Mouse (Mus musculus): ENCODE data around the gene Arid1b. TPM values are rescaled to one million over a fixed set of nuclear protein-coding genes. Genes with fewer than 3 reads are reported as not detected.

Arid1b gene
- total RNA-seq, 1 experiment = 9.2 TPM

DNA sequence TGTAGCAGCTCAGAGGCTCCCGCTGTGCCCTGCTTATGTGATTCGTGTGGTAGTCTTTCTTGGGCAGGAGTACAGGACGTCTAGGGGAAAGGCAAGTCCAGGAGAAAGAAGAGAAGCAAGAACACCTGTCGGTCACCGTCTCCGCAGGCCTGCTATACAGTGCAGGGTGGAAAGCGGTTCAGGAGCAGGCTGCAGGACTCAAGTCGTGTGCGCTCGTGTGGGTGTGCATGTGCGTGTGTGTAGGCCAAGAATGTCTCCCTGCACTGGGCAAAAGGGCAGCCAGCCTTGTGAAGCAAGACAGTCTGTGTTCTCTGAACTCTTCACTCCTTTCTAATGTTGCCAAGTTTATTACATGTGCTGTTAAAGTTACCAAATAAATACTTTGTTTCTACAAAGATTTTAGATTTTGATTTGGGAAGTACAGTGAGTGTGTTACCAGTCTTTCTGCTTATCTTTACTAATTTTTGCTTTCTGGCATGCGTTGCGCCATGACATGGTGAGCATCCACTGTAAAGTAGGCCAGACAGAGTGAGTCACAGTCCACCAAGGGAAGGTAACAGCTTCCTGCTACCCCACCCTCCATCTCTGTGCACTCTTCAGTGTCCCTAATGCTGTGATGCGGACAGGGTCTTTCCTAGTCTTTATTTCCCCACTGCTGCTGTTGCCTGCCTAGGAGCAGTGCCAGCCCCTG is 138.3 kb downstream of the Arid1b start:
- Histone ChIP-seq H3K9ac (ENCODE audit: insufficient read depth, low read depth, low read length, poor library complexity, severe bottlenecking) (no peak overlapping the region), H3K36me3 (ENCODE audit: control insufficient read depth, insufficient read depth, low read length, poor library complexity, severe bottlenecking) (no peaks in the 10 kb centered on the region), H3K27ac (ENCODE audit: insufficient read depth, low read depth, low read length, poor library complexity, severe bottlenecking) (no peak overlapping the region), H3K4me1 (ENCODE audit: control insufficient read depth in 2 of 2, insufficient read depth in 2 of 2, low read length in 2 of 2, poor library complexity in 1 of 2) (peaks cover 2 to 4% of the 10 kb centered on the region in 2 experiments; a peak in 1 of 4 replicates), H3K4me3 (ENCODE audit: insufficient read depth in 1 of 2, low read depth in 1 of 2, low read length in 2 of 2, poor library complexity in 1 of 2, severe bottlenecking in 1 of 2) (no peak overlapping the region), H3K9me3 (ENCODE audit: control insufficient read depth, insufficient read depth, low read depth, low read length) (no peaks in the 10 kb centered on the region)
- no peak for TF ChIP-seq CHD2 (IDR thresholded peaks at IDR 0.05; ENCODE audit: low read depth, low read length)
- no peak for TF ChIP-seq HCFC1 (IDR thresholded peaks at IDR 0.05; ENCODE audit: borderline replicate concordance, insufficient read depth, low read length)
- TF ChIP-seq ZC3H11A (IDR thresholded peaks at IDR 0.05; ENCODE audit: borderline replicate concordance, low read depth, low read length) = no peak
- no peak for TF ChIP-seq ZNF384 (IDR thresholded peaks at IDR 0.05; ENCODE audit: low read depth, low read length)
- no peak for TF ChIP-seq MAFK (IDR thresholded peaks at IDR 0.05; ENCODE audit: insufficient read depth, low read depth, low read length)
- in situ Hi-C loops (cut with MboI; ENCODE audit: low sequenced_read_pairs in 2 of 2, unreplicated experiment in 2 of 2) = no loop called here
- no peak for DNase-seq (ENCODE audit: low read depth, low spot score)

DNA sequence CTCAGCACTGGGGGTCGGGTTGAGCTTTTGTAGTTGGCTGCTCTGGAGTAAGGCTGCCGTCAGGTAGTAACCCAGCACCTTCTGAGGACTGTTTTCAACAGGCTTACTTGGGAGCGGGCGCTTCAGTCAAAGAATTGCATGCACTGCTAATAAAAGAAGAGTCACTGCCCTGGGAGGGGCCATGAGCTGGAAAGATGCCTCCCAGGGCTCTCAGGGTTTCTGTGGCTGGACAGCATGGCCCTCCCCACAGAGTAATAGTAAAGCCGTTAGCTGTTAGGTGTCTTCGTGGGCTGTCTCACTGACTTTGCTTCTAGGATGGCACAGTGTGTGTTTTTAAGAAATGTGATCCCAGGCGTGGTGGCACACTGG is 138.8 kb downstream of the Arid1b start:
- H3K9me3 ChIP-seq (ENCODE audit: control insufficient read depth, insufficient read depth, low read depth, low read length) = no peaks in the 10 kb centered on the region
- no peak for DNase-seq (ENCODE audit: low read depth, low spot score)
- H3K27ac ChIP-seq (ENCODE audit: insufficient read depth, low read depth, low read length, poor library complexity, severe bottlenecking) = no peak overlapping the region
- no peak overlapping the region for H3K9ac ChIP-seq (ENCODE audit: insufficient read depth, low read depth, low read length, poor library complexity, severe bottlenecking)
- TF ChIP-seq MAFK (IDR thresholded peaks at IDR 0.05; ENCODE audit: insufficient read depth, low read depth, low read length) = no peak
- TF ChIP-seq CHD2 (IDR thresholded peaks at IDR 0.05; ENCODE audit: low read depth, low read length) = no peak
- no peak for TF ChIP-seq ZC3H11A (IDR thresholded peaks at IDR 0.05; ENCODE audit: borderline replicate concordance, low read depth, low read length)
- H3K4me3 ChIP-seq (ENCODE audit: insufficient read depth in 1 of 2, low read depth in 1 of 2, low read length in 2 of 2, poor library complexity in 1 of 2, severe bottlenecking in 1 of 2) = no peak overlapping the region
- in situ Hi-C loops (cut with MboI; ENCODE audit: low sequenced_read_pairs in 2 of 2, unreplicated experiment in 2 of 2) = no loop called here
- H3K36me3 ChIP-seq (ENCODE audit: control insufficient read depth, insufficient read depth, low read length, poor library complexity, severe bottlenecking) = no peaks in the 10 kb centered on the region
- peaks cover 2 to 6% of the 10 kb centered on the region in 2 experiments; a peak in 1 of 4 replicates for H3K4me1 ChIP-seq (ENCODE audit: control insufficient read depth in 2 of 2, insufficient read depth in 2 of 2, low read length in 2 of 2, poor library complexity in 1 of 2)

DNA sequence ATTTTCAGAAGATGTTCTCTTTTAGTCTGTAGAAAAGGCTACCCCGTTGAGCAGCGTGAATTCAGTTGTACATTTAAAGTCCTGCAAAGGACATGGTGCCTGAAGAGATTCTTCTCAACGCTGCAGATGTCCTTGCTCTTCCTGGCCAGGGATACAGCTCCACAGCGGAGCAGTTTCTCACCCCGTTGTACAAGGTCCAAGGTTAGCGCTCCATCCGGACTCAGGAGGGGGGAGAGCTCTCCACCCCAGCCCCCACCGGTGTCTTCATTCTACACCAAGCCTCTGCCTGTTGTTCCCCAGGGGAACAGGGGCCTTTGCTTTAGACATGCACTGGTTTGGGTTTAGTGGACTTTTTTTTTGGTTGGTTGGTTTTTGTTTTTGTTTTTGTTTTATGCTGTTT is 139.7 kb downstream of the Arid1b start:
- Histone ChIP-seq H3K36me3 (ENCODE audit: control insufficient read depth, insufficient read depth, low read length, poor library complexity, severe bottlenecking) (no peaks in the 10 kb centered on the region), H3K9me3 (ENCODE audit: control insufficient read depth, insufficient read depth, low read depth, low read length) (no peaks in the 10 kb centered on the region), H3K9ac (ENCODE audit: insufficient read depth, low read depth, low read length, poor library complexity, severe bottlenecking) (no peak overlapping the region), H3K4me3 (ENCODE audit: insufficient read depth in 1 of 2, low read depth in 1 of 2, low read length in 2 of 2, poor library complexity in 1 of 2, severe bottlenecking in 1 of 2) (no peak overlapping the region), H3K4me1 (ENCODE audit: control insufficient read depth in 2 of 2, insufficient read depth in 2 of 2, low read length in 2 of 2, poor library complexity in 1 of 2) (peaks cover 2 to 7% of the 10 kb centered on the region in 2 experiments; a peak in 2 of 4 replicates), H3K27ac (ENCODE audit: insufficient read depth, low read depth, low read length, poor library complexity, severe bottlenecking) (no peak overlapping the region)
- DNase-seq (ENCODE audit: low read depth, low spot score) = no peak
- in situ Hi-C loops (cut with MboI; ENCODE audit: low sequenced_read_pairs in 2 of 2, unreplicated experiment in 2 of 2) = no loop called here
- no peak for TF ChIP-seq ZNF384 (IDR thresholded peaks at IDR 0.05; ENCODE audit: low read depth, low read length)
- no peak for TF ChIP-seq ZC3H11A (IDR thresholded peaks at IDR 0.05; ENCODE audit: borderline replicate concordance, low read depth, low read length)
- no peak for TF ChIP-seq MAFK (IDR thresholded peaks at IDR 0.05; ENCODE audit: insufficient read depth, low read depth, low read length)
- TF ChIP-seq CHD2 (IDR thresholded peaks at IDR 0.05; ENCODE audit: low read depth, low read length) = no peak

GRCm38 (mm10) chr17:5134271-5134670 is 140.1 kb downstream of the Arid1b start:
- in situ Hi-C loops (cut with MboI; ENCODE audit: low sequenced_read_pairs in 2 of 2, unreplicated experiment in 2 of 2) = no loop called here
- H3K27ac ChIP-seq (ENCODE audit: insufficient read depth, low read depth, low read length, poor library complexity, severe bottlenecking) = no peak overlapping the region
- no peak for TF ChIP-seq MAFK (IDR thresholded peaks at IDR 0.05; ENCODE audit: insufficient read depth, low read depth, low read length)
- TF ChIP-seq HCFC1 (IDR thresholded peaks at IDR 0.05; ENCODE audit: borderline replicate concordance, insufficient read depth, low read length) = no peak
- no peak for TF ChIP-seq ZNF384 (IDR thresholded peaks at IDR 0.05; ENCODE audit: low read depth, low read length)
- no peak for TF ChIP-seq CHD2 (IDR thresholded peaks at IDR 0.05; ENCODE audit: low read depth, low read length)
- no peak for TF ChIP-seq ZC3H11A (IDR thresholded peaks at IDR 0.05; ENCODE audit: borderline replicate concordance, low read depth, low read length)
- H3K9ac ChIP-seq (ENCODE audit: insufficient read depth, low read depth, low read length, poor library complexity, severe bottlenecking) = no peak overlapping the region
- DNase-seq (ENCODE audit: low read depth, low spot score) = no peak
- no peaks in the 10 kb centered on the region for H3K9me3 ChIP-seq (ENCODE audit: control insufficient read depth, insufficient read depth, low read depth, low read length)
- peaks cover 2 to 7% of the 10 kb centered on the region in 2 experiments; a peak in 2 of 4 replicates for H3K4me1 ChIP-seq (ENCODE audit: control insufficient read depth in 2 of 2, insufficient read depth in 2 of 2, low read length in 2 of 2, poor library complexity in 1 of 2)
- H3K36me3 ChIP-seq (ENCODE audit: control insufficient read depth, insufficient read depth, low read length, poor library complexity, severe bottlenecking) = no peaks in the 10 kb centered on the region
- no peak overlapping the region for H3K4me3 ChIP-seq (ENCODE audit: insufficient read depth in 1 of 2, low read depth in 1 of 2, low read length in 2 of 2, poor library complexity in 1 of 2, severe bottlenecking in 1 of 2)

DNA sequence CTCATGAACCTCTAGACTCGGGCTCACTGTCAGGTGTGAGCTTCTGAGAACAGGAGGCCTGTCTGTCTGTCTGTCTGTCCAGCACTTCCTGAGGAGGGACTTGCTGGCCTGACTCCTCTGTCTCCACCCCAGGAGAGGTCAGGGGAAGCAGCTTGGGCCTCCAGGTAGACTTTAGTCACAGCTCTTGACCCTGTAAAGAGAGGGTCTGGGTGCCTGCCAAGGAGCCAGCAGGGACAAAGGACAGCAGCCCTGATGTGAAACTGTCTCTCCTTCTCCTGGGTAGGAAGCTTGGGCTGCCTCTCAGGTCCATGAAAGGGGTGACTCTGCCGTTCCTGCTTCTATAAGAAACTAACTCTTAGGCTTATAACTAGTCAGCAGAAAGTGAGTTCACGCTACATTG is 143.8 kb downstream of the Arid1b start:
- TF ChIP-seq ZC3H11A (IDR thresholded peaks at IDR 0.05; ENCODE audit: borderline replicate concordance, low read depth, low read length) (no peak), ZNF384 (IDR thresholded peaks at IDR 0.05; ENCODE audit: low read depth, low read length) (no peak), CHD2 (IDR thresholded peaks at IDR 0.05; ENCODE audit: low read depth, low read length) (no peak), HCFC1 (IDR thresholded peaks at IDR 0.05; ENCODE audit: borderline replicate concordance, insufficient read depth, low read length) (no peak), MAFK (IDR thresholded peaks at IDR 0.05; ENCODE audit: insufficient read depth, low read depth, low read length) (no peak)
- no peak for DNase-seq (ENCODE audit: low read depth, low spot score)
- H3K9me3 ChIP-seq (ENCODE audit: control insufficient read depth, insufficient read depth, low read depth, low read length) = no peaks in the 10 kb centered on the region
- in situ Hi-C loops (cut with MboI; ENCODE audit: low sequenced_read_pairs in 2 of 2, unreplicated experiment in 2 of 2) = no loop called here
- no peaks in the 10 kb centered on the region for H3K36me3 ChIP-seq (ENCODE audit: control insufficient read depth, insufficient read depth, low read length, poor library complexity, severe bottlenecking)
- no peak overlapping the region for H3K9ac ChIP-seq (ENCODE audit: insufficient read depth, low read depth, low read length, poor library complexity, severe bottlenecking)
- H3K4me1 ChIP-seq (ENCODE audit: control insufficient read depth in 2 of 2, insufficient read depth in 2 of 2, low read length in 2 of 2, poor library complexity in 1 of 2) = peaks cover 2 to 6% of the 10 kb centered on the region in 2 experiments; a peak in 2 of 4 replicates
- H3K4me3 ChIP-seq (ENCODE audit: insufficient read depth in 1 of 2, low read depth in 1 of 2, low read length in 2 of 2, poor library complexity in 1 of 2, severe bottlenecking in 1 of 2) = no peak overlapping the region
- no peak overlapping the region for H3K27ac ChIP-seq (ENCODE audit: insufficient read depth, low read depth, low read length, poor library complexity, severe bottlenecking)

Measured in ES-E14 (cell line).